Mouse (Mus musculus): Measurements from ENCODE around the gene Ctrl. TPM values are rescaled to one million over a fixed set of nuclear protein-coding genes. Genes with fewer than 3 reads are reported as not detected.

Ctrl gene
- polyA plus RNA-seq, 1 experiment: 32.5 TPM

DNA sequence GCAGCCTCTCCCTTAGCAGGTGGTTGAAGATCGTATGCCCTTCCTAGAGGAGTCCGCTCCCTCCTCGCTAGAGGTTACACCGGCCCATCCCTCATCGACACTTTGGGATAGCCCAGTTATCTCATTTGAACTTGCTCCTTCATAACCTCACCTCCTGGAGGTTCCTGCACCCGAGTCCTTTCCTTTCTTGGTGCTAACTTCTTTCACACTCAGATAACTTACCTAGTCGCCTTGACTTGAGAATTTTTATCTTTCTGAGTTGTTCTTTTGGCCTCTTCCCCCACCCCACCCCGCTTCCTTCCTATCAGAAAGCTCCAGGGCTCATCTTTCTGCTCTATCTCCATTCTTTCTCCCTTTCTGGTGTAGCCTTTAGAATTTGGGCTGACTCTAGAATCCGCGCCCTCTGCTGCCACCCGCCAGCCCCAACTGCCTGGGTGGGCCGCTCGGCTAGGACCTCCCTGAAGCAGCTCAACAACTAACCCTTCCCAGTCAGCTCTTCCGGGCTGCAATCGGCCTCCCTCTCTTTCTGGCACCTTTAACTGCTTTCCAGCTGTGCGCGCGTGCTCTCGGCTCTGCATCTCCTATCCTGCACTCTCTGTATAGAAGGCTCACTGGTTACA, 33.1 kb upstream of the Ctrl start:
- H3K27ac ChIP-seq (ENCODE audit: insufficient read depth, low read depth, low read length): peak overlapping the region; percentile 2; the same call in 1 of the 2 replicates

DNA sequence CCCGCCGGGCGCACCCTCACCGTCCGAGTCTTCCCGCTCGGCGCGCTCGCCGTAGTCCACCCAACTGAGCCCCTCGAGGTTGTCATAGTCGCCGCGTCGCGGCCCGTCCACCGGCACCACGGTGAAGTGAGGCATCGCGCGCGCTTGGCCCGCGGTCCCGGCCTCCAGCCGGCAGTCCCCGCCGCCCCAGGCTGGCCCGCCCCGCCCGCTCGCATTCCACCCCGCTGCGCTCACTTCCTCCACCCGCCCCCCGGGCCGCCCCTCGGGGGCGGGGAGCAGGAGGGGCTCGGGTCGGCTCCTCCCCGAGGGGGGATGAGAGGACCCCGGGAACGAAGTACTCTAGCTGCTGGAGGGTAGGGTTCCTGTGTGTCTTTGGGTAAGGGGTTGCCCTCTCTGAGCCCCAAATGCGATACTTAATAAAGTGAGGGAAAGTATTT, 32.3 kb upstream of the Ctrl start, which contains the start of gene Slc12a4:
TSS of gene Slc12a4 (minus strand) at position 193 of the 437 bp plus-strand sequence.
- Histone ChIP-seq H3K4me3 (ENCODE audit: low read depth, low read length) (peak within 1 kb of the TSS; percentile 95), H3K27me3 (ENCODE audit: control insufficient read depth, insufficient read depth, low read length) (peaks cover 14% of the 10 kb centered on the region), H3K4me1 (ENCODE audit: control insufficient read depth, insufficient read depth, insufficient read length, low read length) (no peaks in the 10 kb centered on the region; the same call in 1 of the 2 replicates), H3K27ac (ENCODE audit: insufficient read depth, low read depth, low read length) (peak within 1 kb of the TSS; percentile 90), H3K36me3 (ENCODE audit: control insufficient read depth, insufficient read depth, low read length) (no peaks in the 10 kb centered on the region)
- under 1% methylated on average over 46 of the region's 47 CpGs for WGBS
- peak; percentile 37; the same call in 1 of the 2 replicates for TF ChIP-seq POLR2A (IDR thresholded peaks at IDR 0.05; ENCODE audit: low read depth, low read length)
- no peak for TF ChIP-seq CTCF (IDR thresholded peaks at IDR 0.05; ENCODE audit: extremely low read depth, insufficient read length, insufficient replicate concordance, low read depth, low read length)

More for the DNA sequence above, 33.1 kb upstream of the Ctrl start:
- no peaks in the 10 kb centered on the region for H3K36me3 ChIP-seq (ENCODE audit: control insufficient read depth, insufficient read depth, low read length)
- H3K4me1 ChIP-seq (ENCODE audit: control insufficient read depth, insufficient read depth, insufficient read length, low read length): no peaks in the 10 kb centered on the region
- no peak for TF ChIP-seq CTCF (IDR thresholded peaks at IDR 0.05; ENCODE audit: extremely low read depth, insufficient read length, insufficient replicate concordance, low read depth, low read length)
- TF ChIP-seq POLR2A (IDR thresholded peaks at IDR 0.05; ENCODE audit: low read depth, low read length): no peak
- H3K4me3 ChIP-seq (ENCODE audit: low read depth, low read length): peak overlapping the region; percentile 11
- H3K27me3 ChIP-seq (ENCODE audit: control insufficient read depth, insufficient read depth, low read length): peaks cover 14% of the 10 kb centered on the region
- 15% methylated on average over 19 of the region's 19 CpGs for WGBS

DNA sequence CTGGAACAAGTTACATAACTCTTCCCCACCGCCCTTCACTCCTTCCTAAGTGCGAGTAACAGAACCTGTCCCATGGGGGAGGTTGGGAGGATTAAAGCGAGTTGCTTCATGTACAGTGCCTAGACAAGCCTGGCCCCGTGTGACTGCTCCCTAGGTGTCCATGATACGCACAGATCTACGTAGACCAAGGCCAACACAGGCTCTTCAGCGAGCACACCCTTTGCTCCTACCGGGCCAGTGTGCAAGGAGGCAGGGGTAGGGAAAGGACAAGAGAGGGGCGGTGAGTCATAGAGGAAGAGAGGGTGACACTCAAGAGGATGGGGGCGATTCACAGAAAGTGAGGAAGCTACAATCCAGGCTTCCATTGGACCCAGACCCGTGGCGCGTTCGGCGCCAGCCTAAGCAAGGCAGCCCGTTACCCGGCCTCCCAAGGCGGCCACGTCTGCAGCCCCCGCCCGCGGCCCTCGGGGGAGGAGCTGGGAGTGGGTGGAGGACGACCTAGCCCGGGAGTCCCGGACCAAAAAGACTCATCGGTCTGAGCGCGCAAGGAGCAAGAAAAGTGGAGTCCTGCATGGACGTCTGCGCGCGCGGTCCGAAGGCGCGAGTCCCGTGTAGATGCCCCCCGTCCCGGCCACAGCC, 31.7 kb upstream of the Ctrl start:
- Histone ChIP-seq H3K4me3 (ENCODE audit: low read depth, low read length) (peak overlapping the region; percentile 95), H3K27ac (ENCODE audit: insufficient read depth, low read depth, low read length) (peak overlapping the region; percentile 90), H3K4me1 (ENCODE audit: control insufficient read depth, insufficient read depth, insufficient read length, low read length) (peaks cover 2% of the 10 kb centered on the region), H3K36me3 (ENCODE audit: control insufficient read depth, insufficient read depth, low read length) (no peaks in the 10 kb centered on the region), H3K27me3 (ENCODE audit: control insufficient read depth, insufficient read depth, low read length) (peaks cover 14% of the 10 kb centered on the region)
- WGBS: 4% methylated on average over 40 of the region's 40 CpGs
- TF ChIP-seq CTCF (IDR thresholded peaks at IDR 0.05; ENCODE audit: extremely low read depth, insufficient read length, insufficient replicate concordance, low read depth, low read length) (no peak), POLR2A (IDR thresholded peaks at IDR 0.05; ENCODE audit: low read depth, low read length) (no peak)

DNA sequence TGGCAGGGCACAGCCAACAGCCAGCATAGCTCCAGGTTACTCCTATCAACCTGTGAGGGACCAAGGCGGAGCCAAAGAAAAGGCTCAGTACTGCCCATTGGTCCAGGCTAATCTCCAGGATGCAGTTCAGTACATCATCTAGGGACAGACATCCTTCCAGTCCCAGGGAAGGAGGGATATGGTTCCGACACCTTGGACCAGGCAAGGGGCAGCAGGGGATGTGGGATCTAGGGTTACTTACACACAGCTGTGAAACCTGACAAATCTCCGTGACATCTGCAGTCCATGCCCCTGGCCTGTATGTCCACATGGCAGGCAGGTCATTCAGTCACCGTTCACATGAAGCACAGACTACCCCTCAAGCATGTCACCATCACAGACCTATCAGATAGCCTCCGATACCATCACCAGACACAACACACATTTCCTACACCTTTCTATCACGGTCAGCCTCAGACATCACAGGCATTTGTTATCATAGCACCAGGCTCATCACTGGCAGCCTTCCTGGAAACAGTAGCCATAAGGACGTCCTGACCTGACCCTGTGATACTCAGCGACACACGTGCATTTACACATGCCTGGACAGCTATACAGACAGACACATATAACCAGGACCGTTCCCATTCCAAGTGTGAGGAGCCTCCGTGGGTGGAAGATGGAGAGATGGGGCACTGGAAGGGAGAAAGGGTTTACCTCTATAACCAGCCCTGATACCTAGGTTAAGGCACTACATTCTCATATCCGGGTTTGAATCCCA, 31.0 kb upstream of the Ctrl start:
- H3K4me1 ChIP-seq (ENCODE audit: control insufficient read depth, insufficient read depth, insufficient read length, low read length): peaks cover 6% of the 10 kb centered on the region
- peaks cover 14% of the 10 kb centered on the region for H3K27me3 ChIP-seq (ENCODE audit: control insufficient read depth, insufficient read depth, low read length)
- TF ChIP-seq CTCF (IDR thresholded peaks at IDR 0.05; ENCODE audit: extremely low read depth, insufficient read length, insufficient replicate concordance, low read depth, low read length) (no peak), POLR2A (IDR thresholded peaks at IDR 0.05; ENCODE audit: low read depth, low read length) (no peak)
- peak overlapping the region; percentile 95 for H3K4me3 ChIP-seq (ENCODE audit: low read depth, low read length)
- H3K27ac ChIP-seq (ENCODE audit: insufficient read depth, low read depth, low read length): no peak overlapping the region; the same call in 1 of the 2 replicates
- no peaks in the 10 kb centered on the region for H3K36me3 ChIP-seq (ENCODE audit: control insufficient read depth, insufficient read depth, low read length)
- WGBS: 65% methylated on average over 12 of the region's 12 CpGs

DNA sequence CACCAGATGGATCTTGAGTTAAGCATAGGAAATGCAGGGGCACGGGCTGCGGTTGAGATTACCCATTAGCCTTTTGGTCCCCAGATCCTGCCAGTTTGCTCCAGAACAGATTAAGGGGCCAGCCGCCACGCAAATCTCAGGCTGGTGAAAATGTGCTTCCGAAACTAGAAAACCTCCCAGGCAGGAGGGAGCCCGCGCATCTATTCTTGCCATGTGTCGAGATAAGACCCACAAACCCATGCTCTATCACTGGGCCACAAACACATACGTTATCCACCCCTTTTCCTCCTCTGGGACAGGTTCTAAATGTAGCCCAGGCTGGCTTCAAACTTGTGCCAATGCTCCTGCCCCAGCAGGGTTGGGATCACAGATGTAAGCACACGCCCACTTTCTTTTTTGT, 27.9 kb upstream of the Ctrl start:
- no peak overlapping the region for H3K4me3 ChIP-seq (ENCODE audit: low read depth, low read length)
- 92% methylated on average over 10 of the region's 10 CpGs for WGBS
- peaks cover 13% of the 10 kb centered on the region for H3K4me1 ChIP-seq (ENCODE audit: control insufficient read depth, insufficient read depth, insufficient read length, low read length)
- no peak overlapping the region for H3K27ac ChIP-seq (ENCODE audit: insufficient read depth, low read depth, low read length)
- H3K27me3 ChIP-seq (ENCODE audit: control insufficient read depth, insufficient read depth, low read length): peaks cover 14% of the 10 kb centered on the region
- no peaks in the 10 kb centered on the region for H3K36me3 ChIP-seq (ENCODE audit: control insufficient read depth, insufficient read depth, low read length)
- TF ChIP-seq CTCF (IDR thresholded peaks at IDR 0.05; ENCODE audit: extremely low read depth, insufficient read length, insufficient replicate concordance, low read depth, low read length): no peak
- no peak for TF ChIP-seq POLR2A (IDR thresholded peaks at IDR 0.05; ENCODE audit: low read depth, low read length)

DNA sequence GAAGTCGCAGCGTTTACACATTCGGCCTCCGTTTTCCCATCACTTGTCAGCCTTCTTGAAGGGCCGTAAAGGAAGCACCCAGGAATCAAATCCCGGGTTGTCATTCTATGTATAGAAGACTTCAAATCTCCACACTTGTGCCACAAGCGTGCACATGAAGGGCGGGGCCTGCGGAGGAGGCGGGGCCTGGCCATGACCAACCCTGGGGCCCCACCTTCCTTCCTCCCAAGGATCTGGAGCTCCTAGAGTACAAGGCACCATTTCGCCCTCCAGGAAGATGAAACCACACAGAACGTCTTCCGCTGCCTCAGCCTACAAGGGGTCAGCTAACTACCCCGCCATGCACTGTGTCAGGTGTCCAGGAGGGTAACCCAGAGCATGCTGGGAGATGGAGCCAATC, 27.4 kb upstream of the Ctrl start:
- H3K4me3 ChIP-seq (ENCODE audit: low read depth, low read length): no peak overlapping the region
- no peaks in the 10 kb centered on the region for H3K36me3 ChIP-seq (ENCODE audit: control insufficient read depth, insufficient read depth, low read length)
- H3K27me3 ChIP-seq (ENCODE audit: control insufficient read depth, insufficient read depth, low read length): peaks cover 14% of the 10 kb centered on the region
- H3K27ac ChIP-seq (ENCODE audit: insufficient read depth, low read depth, low read length): no peak overlapping the region
- WGBS: 84% methylated on average over 14 of the region's 14 CpGs
- peaks cover 13% of the 10 kb centered on the region for H3K4me1 ChIP-seq (ENCODE audit: control insufficient read depth, insufficient read depth, insufficient read length, low read length)
- TF ChIP-seq CTCF (IDR thresholded peaks at IDR 0.05; ENCODE audit: extremely low read depth, insufficient read length, insufficient replicate concordance, low read depth, low read length) (no peak), POLR2A (IDR thresholded peaks at IDR 0.05; ENCODE audit: low read depth, low read length) (no peak)

DNA sequence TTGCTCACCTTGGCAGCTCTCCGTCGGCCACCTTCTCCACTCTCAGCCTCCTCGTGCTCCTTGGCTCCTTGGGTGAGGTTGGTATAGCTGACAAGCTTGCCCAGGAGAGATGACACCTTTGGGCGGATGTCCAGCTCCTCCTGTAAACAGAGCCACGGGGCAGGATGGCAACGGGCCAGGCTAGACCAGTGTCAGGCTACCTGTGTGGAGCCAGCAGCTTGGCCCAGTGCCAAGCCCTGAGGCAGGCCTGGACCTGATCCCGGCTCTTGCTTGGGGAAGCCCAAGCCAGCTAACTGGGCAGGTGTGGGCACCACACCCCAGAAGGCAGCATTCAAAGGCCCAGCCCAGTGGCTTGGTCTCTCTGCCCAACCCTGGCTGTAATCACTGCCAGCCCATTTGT, 25.7 kb upstream of the Ctrl start:
- WGBS: 27% methylated on average over 7 of the region's 7 CpGs
- Histone ChIP-seq H3K4me3 (ENCODE audit: low read depth, low read length) (no peak overlapping the region), H3K27ac (ENCODE audit: insufficient read depth, low read depth, low read length) (no peak overlapping the region), H3K4me1 (ENCODE audit: control insufficient read depth, insufficient read depth, insufficient read length, low read length) (peaks cover 13% of the 10 kb centered on the region), H3K27me3 (ENCODE audit: control insufficient read depth, insufficient read depth, low read length) (no peaks in the 10 kb centered on the region), H3K36me3 (ENCODE audit: control insufficient read depth, insufficient read depth, low read length) (no peaks in the 10 kb centered on the region)
- TF ChIP-seq CTCF (IDR thresholded peaks at IDR 0.05; ENCODE audit: extremely low read depth, insufficient read length, insufficient replicate concordance, low read depth, low read length): no peak
- TF ChIP-seq POLR2A (IDR thresholded peaks at IDR 0.05; ENCODE audit: low read depth, low read length): no peak
